Mouse (Mus musculus): ENCODE results near the gene Gp1ba. TPM values are rescaled to one million over a fixed set of nuclear protein-coding genes. Genes with fewer than 3 reads are reported as not detected.

Gp1ba gene
- total and polyA plus RNA-seq, 3 experiments = 0.25 to 0.84 TPM; not detected in 1

DNA sequence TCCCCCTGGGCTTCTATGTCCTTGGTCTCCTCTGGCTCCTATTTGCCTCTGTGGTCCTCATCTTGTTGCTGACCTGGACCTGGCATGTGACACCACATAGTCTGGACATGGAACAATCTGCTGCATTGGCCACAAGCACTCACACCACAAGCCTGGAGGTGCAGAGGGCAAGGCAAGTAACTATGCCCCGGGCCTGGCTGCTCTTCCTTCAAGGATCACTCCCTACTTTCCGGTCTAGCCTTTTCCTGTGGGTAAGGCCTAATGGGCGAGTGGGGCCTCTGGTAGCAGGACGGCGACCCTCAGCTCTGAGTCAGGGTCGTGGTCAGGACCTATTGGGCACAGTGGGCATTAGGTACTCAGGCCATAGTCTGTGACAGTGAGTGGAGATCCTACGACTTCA, 2.3 kb downstream of the Gp1ba start:
- no peak for DNase-seq (ENCODE audit: extremely low read depth)
- no peak overlapping the region for H3K4me3 ChIP-seq (replicated peaks in 1 of 3; ENCODE audit: low read depth in 2 of 3, low read length in 2 of 3, poor library complexity in 1 of 3)
- H3K27ac ChIP-seq (ENCODE audit: insufficient read depth, low read depth) = no peak overlapping the region
- no peak overlapping the region for H3K9ac ChIP-seq (ENCODE audit: insufficient read depth, low read depth)
- no peak for TF ChIP-seq KAT2A (IDR thresholded peaks at IDR 0.05; ENCODE audit: insufficient replicate concordance, low read length)
- TF ChIP-seq CTCF (conservative IDR thresholded peaks at IDR 0.05 in 1 of 2, IDR thresholded peaks at IDR 0.05 in 1 of 2; ENCODE audit: low read depth in 2 of 2, low read length in 2 of 2) = no peak
- TF ChIP-seq IRF4 (IDR thresholded peaks at IDR 0.05; ENCODE audit: low read depth, low read length) = no peak
- TF ChIP-seq ZNF384 (IDR thresholded peaks at IDR 0.05; ENCODE audit: low read depth, low read length) = no peak
- TF ChIP-seq ZKSCAN1 (IDR thresholded peaks at IDR 0.05; ENCODE audit: borderline replicate concordance, low read depth, low read length) = no peak
- TF ChIP-seq SMC3 (IDR thresholded peaks at IDR 0.05; ENCODE audit: low read depth, low read length) = no peak
- no peak for TF ChIP-seq E2F4 (IDR thresholded peaks at IDR 0.05; ENCODE audit: insufficient replicate concordance, low read depth, low read length)
- no peak for TF ChIP-seq RCOR1 (conservative IDR thresholded peaks at IDR 0.05; ENCODE audit: low read depth, low read length)
- TF ChIP-seq POLR2AphosphoS2 (IDR thresholded peaks at IDR 0.05; ENCODE audit: low read depth, low read length) = no peak; the same call in 1 of the 2 replicates
- TF ChIP-seq JUND (conservative IDR thresholded peaks at IDR 0.05; ENCODE audit: low read depth, low read length) = no peak
- no peak for TF ChIP-seq ZMIZ1 (IDR thresholded peaks at IDR 0.05; ENCODE audit: low read depth, low read length)
- TF ChIP-seq MYC (IDR thresholded peaks at IDR 0.05; ENCODE audit: low read depth, low read length) = no peak
- no peak for TF ChIP-seq ETS1 (conservative IDR thresholded peaks at IDR 0.05; ENCODE audit: low read depth, low read length)
- no peak for TF ChIP-seq PAX5 (IDR thresholded peaks at IDR 0.05; ENCODE audit: low read length)
- no peak for TF ChIP-seq NELFE (IDR thresholded peaks at IDR 0.05; ENCODE audit: low read depth, low read length)
- TF ChIP-seq BHLHE40 (IDR thresholded peaks at IDR 0.05; ENCODE audit: low read depth, low read length) = no peak
- in situ Hi-C loops (cut with MboI; ENCODE audit: low pct_ligation_motif_present, low pct_unique_long_range_greater_than_20kb, low sequenced_read_pairs) (no loop called here), dilution Hi-C loops (cut with MboI; ENCODE audit: extremely low pct_ligation_motif_present, extremely low pct_unique_long_range_greater_than_20kb, low sequenced_read_pairs) (no loop called here)
- no peak overlapping the region for H3K4me2 ChIP-seq (ENCODE audit: insufficient read depth, low read depth, poor library complexity, severe bottlenecking)
- peaks cover 6% of the 10 kb centered on the region; the same call in 1 of the 2 replicates for H3K79me2 ChIP-seq (replicated peaks; ENCODE audit: control insufficient read depth, extremely low read depth, insufficient read depth, poor library complexity, severe bottlenecking)
- peaks cover 8 to 13% of the 10 kb centered on the region in 2 experiments for H3K4me1 ChIP-seq (ENCODE audit: control insufficient read depth in 1 of 2, insufficient read depth in 2 of 2)
- H3K9me3 ChIP-seq (replicated peaks; ENCODE audit: low read length) = no peaks in the 10 kb centered on the region
- no peaks in the 10 kb centered on the region for H3K27me3 ChIP-seq (replicated peaks)
- peaks cover 11 to 48% of the 10 kb centered on the region in 2 experiments for H3K36me3 ChIP-seq (replicated peaks in 1 of 2; ENCODE audit: control insufficient read depth in 1 of 2, insufficient read depth in 1 of 2, low read length in 1 of 2)

GRCm38 (mm10) chr11:70643051-70643450, 4.1 kb downstream of the Gp1ba start:
- in situ Hi-C loops (cut with MboI; ENCODE audit: low pct_ligation_motif_present, low pct_unique_long_range_greater_than_20kb, low sequenced_read_pairs) = no loop called here
- no peak for DNase-seq (ENCODE audit: extremely low read depth)
- Histone ChIP-seq H3K27ac (ENCODE audit: insufficient read depth, low read depth) (no peak overlapping the region), H3K4me2 (ENCODE audit: insufficient read depth, low read depth, poor library complexity, severe bottlenecking) (no peak overlapping the region), H3K79me2 (replicated peaks; ENCODE audit: control insufficient read depth, extremely low read depth, insufficient read depth, poor library complexity, severe bottlenecking) (peaks cover 12% of the 10 kb centered on the region), H3K9ac (ENCODE audit: insufficient read depth, low read depth) (no peak overlapping the region), H3K36me3 (replicated peaks in 1 of 2; ENCODE audit: control insufficient read depth in 1 of 2, insufficient read depth in 1 of 2, low read length in 1 of 2) (peaks cover 11 to 48% of the 10 kb centered on the region in 2 experiments), H3K4me3 (replicated peaks in 1 of 3; ENCODE audit: low read depth in 2 of 3, low read length in 2 of 3, poor library complexity in 1 of 3) (no peak overlapping the region), H3K27me3 (replicated peaks) (no peaks in the 10 kb centered on the region), H3K9me3 (replicated peaks; ENCODE audit: low read length) (no peaks in the 10 kb centered on the region), H3K4me1 (ENCODE audit: control insufficient read depth in 1 of 2, insufficient read depth in 2 of 2) (peaks cover 8 to 13% of the 10 kb centered on the region in 2 experiments)
- dilution Hi-C loops (cut with MboI; ENCODE audit: extremely low pct_ligation_motif_present, extremely low pct_unique_long_range_greater_than_20kb, low sequenced_read_pairs) = no loop called here
- TF ChIP-seq NRF1 (IDR thresholded peaks at IDR 0.05; ENCODE audit: low read depth, low read length) (no peak), ETS1 (conservative IDR thresholded peaks at IDR 0.05; ENCODE audit: low read depth, low read length) (no peak), CHD1 (IDR thresholded peaks at IDR 0.05; ENCODE audit: low read depth, low read length) (no peak)

All from CH12.LX (cell line).